Comparison of ENCODE assay signal across 10 mouse cellular contexts in genomic region chr6:88490629-88491354, GRCm38 (mm10). TPM values are rescaled to one million over a fixed set of nuclear protein-coding genes. Genes with fewer than 3 reads are reported as not detected.
A peak's percentile ranks its signal among the peaks of the same experiment; 100 is the strongest.
DNase-seq lines count a peak whose midpoint lies in the region; ATAC-seq lines count a peak whose summit lies in the region.
"Had no signal": no experiment of that assay in that cellular context is flagged by ENCODE, and none has a peak within 500 bp of the region (broad histone marks: within the 10 kb centered on the region; RNA-seq: fewer than 3 reads in every experiment).

No protein-coding gene starts in this region.

- intact Hi-C loops in heart, postnatal 36 days (cut with DNase I): no loop called here

- H3K27me3 ChIP-seq in hindbrain, embryonic 16.5 days (replicated peaks; ENCODE audit: control insufficient read depth, insufficient read depth, low read length): no peaks in the 10 kb centered on the region
- H3K27me3 ChIP-seq in hindbrain, embryonic 13.5 days: no peaks in the 10 kb centered on the region

- no peak overlapping the region for H3K9ac ChIP-seq in hindbrain, embryonic 16.5 days (ENCODE audit: low read depth, low read length)
- no peak overlapping the region for H3K9ac ChIP-seq in hindbrain, embryonic 13.5 days
- H3K9ac ChIP-seq: liver, embryonic 14.5 days had no signal

- peaks cover 4% of the 10 kb centered on the region; the same call in 1 of the 2 replicates for H3K4me1 ChIP-seq in hindbrain, embryonic 16.5 days (ENCODE audit: control insufficient read depth, insufficient read depth, low read depth, low read length)
- no peaks in the 10 kb centered on the region for H3K4me1 ChIP-seq in hindbrain, embryonic 13.5 days (replicated peaks)

- DNase-seq in cerebellum, adult 9-10 months: peak; percentile 98
- DNase-seq in heart, postnatal 36 days: peak; percentile 53 to 55
- no peak for DNase-seq in embryo, embryonic 9.5 days (ENCODE audit: extremely low spot score)
- DNase-seq in kidney, postnatal 14 days: no peak
- DNase-seq in liver: no peak

- H3K36me3 ChIP-seq in hindbrain, embryonic 16.5 days (ENCODE audit: control insufficient read depth, insufficient read depth, low read length): peaks cover 11% of the 10 kb centered on the region
- H3K36me3 ChIP-seq in hindbrain, embryonic 13.5 days: peaks cover 61% of the 10 kb centered on the region

- no peak overlapping the region for H3K4me2 ChIP-seq in hindbrain, embryonic 16.5 days (ENCODE audit: low read length)
- no peak overlapping the region for H3K4me2 ChIP-seq in hindbrain, embryonic 13.5 days

- no peaks in the 10 kb centered on the region for H3K9me3 ChIP-seq in hindbrain, embryonic 16.5 days (ENCODE audit: control insufficient read depth, low read length)
- no peaks in the 10 kb centered on the region for H3K9me3 ChIP-seq in hindbrain, embryonic 13.5 days

- H3K27ac ChIP-seq in hindbrain, embryonic 16.5 days (ENCODE audit: low read depth, low read length): no peak overlapping the region
- no peak overlapping the region for H3K27ac ChIP-seq in hindbrain, embryonic 13.5 days
- H3K27ac ChIP-seq: kidney, postnatal 0 days; liver, embryonic 14.5 days had no signal

- WGBS in hindbrain, embryonic 16.5 days: 68% methylated on average over 12 of the region's 12 CpGs
- WGBS in hindbrain, embryonic 13.5 days: 94% methylated on average over 12 of the region's 12 CpGs

- ATAC-seq in hindbrain, embryonic 16.5 days: peak; percentile 85
- no peak for ATAC-seq in hindbrain, embryonic 13.5 days (ENCODE audit: low FRiP score)
- peak; percentile 91 for ATAC-seq in cerebellum, adult (ENCODE audit: insufficient number of reproducible peaks, low FRiP score, low TSS enrichment)

- no peak overlapping the region for H3K4me3 ChIP-seq in hindbrain, embryonic 16.5 days (ENCODE audit: low read length)
- H3K4me3 ChIP-seq in hindbrain, embryonic 13.5 days: no peak overlapping the region

RNA-seq across cellular contexts. Expression of gene Ruvbl1, which starts 25.6 kb away (rescaled TPM):
- polyA plus RNA-seq in hindbrain, embryonic 16.5 days (2015; fragmentation: Nextera tagmentation; extraction: Ambion mirVana): 93.8 and 95.2 TPM in 2 replicates
- polyA plus RNA-seq in hindbrain, embryonic 13.5 days (2015; fragmentation: Nextera tagmentation; extraction: Ambion mirVana): 93.7 and 95.4 TPM in 2 replicates
- total RNA-seq in heart, postnatal 36 days (2021): 10 to 100 TPM; 15.8 to 18.1 TPM

RNA-seq across cellular contexts. Expression of gene Sec61a1, which starts 27.9 kb away (rescaled TPM):
- 155 and 169 TPM in 2 replicates for polyA plus RNA-seq in hindbrain, embryonic 16.5 days (2015; fragmentation: Nextera tagmentation; extraction: Ambion mirVana)
- polyA plus RNA-seq in hindbrain, embryonic 13.5 days (2015; fragmentation: Nextera tagmentation; extraction: Ambion mirVana): 162 TPM in 2 replicates
- 10 to 100 TPM; 46.7 to 47.7 TPM for total RNA-seq in heart, postnatal 36 days (2021)

RNA-seq across cellular contexts. Expression of gene Eefsec, which starts 44.5 kb away (rescaled TPM):
- polyA plus RNA-seq in hindbrain, embryonic 16.5 days (2015; fragmentation: Nextera tagmentation; extraction: Ambion mirVana): 24.4 and 24.9 TPM in 2 replicates
- polyA plus RNA-seq in hindbrain, embryonic 13.5 days (2015; fragmentation: Nextera tagmentation; extraction: Ambion mirVana): 25.2 and 27.4 TPM in 2 replicates
- total RNA-seq in heart, postnatal 36 days (2021): 1 to 10 TPM; 6.6 to 8.7 TPM

Comparison
In these comparisons a context has a peak if more than half of its experiments do, and no peak if none do; other contexts are left out.
1. DNase-seq: peak in cerebellum, adult 9-10 months (single experiment) and heart, postnatal 36 days (2 of 2); none in embryo, embryonic 9.5 days (single experiment), kidney, postnatal 14 days (single experiment) and liver (single experiment).